Mouse (Mus musculus): ENCODE results near the gene Cfap100. TPM values are rescaled to one million over a fixed set of nuclear protein-coding genes. Genes with fewer than 3 reads are reported as not detected.

Cfap100 gene
- polyA plus RNA-seq (2015; fragmentation: Nextera tagmentation; extraction: Ambion mirVana), result 3.1 TPM in 2 replicates

DNA sequence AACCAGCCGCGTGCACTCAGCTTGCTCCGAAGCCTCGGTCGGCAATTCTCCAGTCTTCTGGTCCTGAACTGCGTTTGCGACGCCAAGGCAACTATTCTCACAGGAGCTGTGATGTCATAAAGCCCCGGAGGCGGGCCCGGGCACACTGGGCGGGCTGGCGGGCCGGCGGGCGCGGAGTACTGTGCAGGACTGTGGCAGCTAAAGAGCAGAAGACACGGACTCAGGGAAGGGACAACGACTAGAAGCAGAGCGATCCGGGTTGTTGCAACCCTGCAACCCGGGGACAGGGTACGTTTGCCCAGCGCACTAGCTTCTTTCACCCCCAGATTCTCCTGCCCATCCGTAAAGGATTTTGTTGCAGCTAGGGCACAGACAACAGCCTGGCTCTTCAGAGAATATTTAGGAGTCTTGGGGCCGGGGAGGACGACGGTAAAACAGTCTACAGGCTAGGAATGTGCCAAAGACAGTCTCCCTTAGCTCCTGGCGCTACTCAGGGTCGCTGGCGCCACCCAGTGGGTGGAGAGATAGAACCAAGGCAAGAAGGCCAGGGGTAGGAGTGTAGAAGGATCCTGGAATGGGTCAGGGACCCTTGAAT lies at the start of gene Cfap100:
Gene Cfap100 (minus strand): TSS at position 418 of the 595 bp plus-strand sequence.
- H3K4me3 ChIP-seq, result peak within 1 kb of the TSS; percentile 47
- peak within 1 kb of the TSS; percentile 69 for H3K9ac ChIP-seq
- H3K27ac ChIP-seq, result peak within 1 kb of the TSS; percentile 70
- peaks cover 14% of the 10 kb centered on the region for H3K27me3 ChIP-seq
- H3K4me1 ChIP-seq, result peaks cover 13% of the 10 kb centered on the region
- WGBS, result 1% methylated on average over 31 of the region's 31 CpGs
- no peaks in the 10 kb centered on the region for H3K36me3 ChIP-seq (ENCODE audit: poor library complexity, severe bottlenecking)
- peak within 1 kb of the TSS; percentile 78 for H3K4me2 ChIP-seq
- ATAC-seq, result peak; percentile 92
- H3K9me3 ChIP-seq (replicated peaks), result no peaks in the 10 kb centered on the region

DNA sequence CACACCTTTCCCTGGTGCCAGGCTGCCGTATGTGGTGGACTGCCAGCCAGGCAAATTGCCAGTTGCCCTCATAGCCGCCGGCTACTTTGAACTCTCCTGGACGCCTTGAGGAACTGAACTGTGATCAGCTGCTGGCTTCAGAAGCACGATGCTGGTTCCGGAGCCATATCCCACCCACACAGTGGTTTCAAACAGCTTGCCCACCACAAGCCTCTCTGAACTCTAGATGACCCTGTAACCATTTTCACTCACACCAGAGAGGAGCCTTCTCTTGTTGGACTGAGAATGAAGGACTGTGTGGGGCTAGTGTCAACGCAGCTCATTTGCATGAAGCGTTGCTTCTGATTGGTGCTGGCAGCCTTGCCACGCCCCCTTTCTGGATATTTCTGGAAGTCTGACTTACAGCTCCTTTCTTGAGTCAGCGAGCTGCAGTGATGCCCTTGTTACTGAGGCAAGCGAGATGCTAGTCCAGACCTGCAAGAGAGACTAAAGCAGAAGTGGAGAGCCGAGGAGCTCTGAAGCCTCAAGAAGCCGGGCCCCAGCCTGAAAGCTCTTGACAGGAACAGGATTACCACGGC lies 48.4 kb upstream of the Cfap100 start:
- WGBS, result 71% methylated on average over 14 of the region's 14 CpGs
- no peaks in the 10 kb centered on the region for H3K4me1 ChIP-seq
- no peaks in the 10 kb centered on the region for H3K27me3 ChIP-seq
- H3K27ac ChIP-seq, result no peak overlapping the region
- ATAC-seq, result no peak
- H3K4me2 ChIP-seq, result no peak overlapping the region
- H3K9me3 ChIP-seq (replicated peaks), result no peaks in the 10 kb centered on the region
- no peak overlapping the region for H3K4me3 ChIP-seq
- H3K9ac ChIP-seq, result no peak overlapping the region
- H3K36me3 ChIP-seq (ENCODE audit: poor library complexity, severe bottlenecking), result no peaks in the 10 kb centered on the region

DNA sequence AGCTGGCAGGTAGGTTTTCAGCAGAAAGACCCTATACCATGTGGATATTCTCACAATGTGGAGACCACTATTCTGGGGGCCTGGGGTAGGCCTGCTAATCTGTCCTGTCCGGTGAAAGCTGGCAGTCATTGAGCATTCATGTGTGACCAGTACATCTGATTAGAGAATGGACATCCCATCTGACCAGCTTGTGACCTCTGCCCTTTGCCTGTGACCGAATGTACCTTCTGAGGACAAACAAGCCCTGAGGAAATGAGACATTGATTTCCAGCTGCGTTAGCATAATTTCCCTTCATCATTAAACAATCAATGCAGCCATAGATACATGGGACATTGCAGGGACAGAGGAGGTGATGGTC lies 47.2 kb upstream of the Cfap100 start:
- Histone ChIP-seq H3K4me2 (no peak overlapping the region), H3K36me3 (ENCODE audit: poor library complexity, severe bottlenecking) (no peaks in the 10 kb centered on the region), H3K9ac (no peak overlapping the region), H3K27me3 (no peaks in the 10 kb centered on the region), H3K9me3 (replicated peaks) (no peaks in the 10 kb centered on the region), H3K4me1 (peaks cover 5% of the 10 kb centered on the region; the same call in 1 of the 2 replicates), H3K27ac (no peak overlapping the region), H3K4me3 (no peak overlapping the region)
- ATAC-seq, result no peak
- WGBS, result 77% methylated on average over 3 of the region's 3 CpGs

DNA sequence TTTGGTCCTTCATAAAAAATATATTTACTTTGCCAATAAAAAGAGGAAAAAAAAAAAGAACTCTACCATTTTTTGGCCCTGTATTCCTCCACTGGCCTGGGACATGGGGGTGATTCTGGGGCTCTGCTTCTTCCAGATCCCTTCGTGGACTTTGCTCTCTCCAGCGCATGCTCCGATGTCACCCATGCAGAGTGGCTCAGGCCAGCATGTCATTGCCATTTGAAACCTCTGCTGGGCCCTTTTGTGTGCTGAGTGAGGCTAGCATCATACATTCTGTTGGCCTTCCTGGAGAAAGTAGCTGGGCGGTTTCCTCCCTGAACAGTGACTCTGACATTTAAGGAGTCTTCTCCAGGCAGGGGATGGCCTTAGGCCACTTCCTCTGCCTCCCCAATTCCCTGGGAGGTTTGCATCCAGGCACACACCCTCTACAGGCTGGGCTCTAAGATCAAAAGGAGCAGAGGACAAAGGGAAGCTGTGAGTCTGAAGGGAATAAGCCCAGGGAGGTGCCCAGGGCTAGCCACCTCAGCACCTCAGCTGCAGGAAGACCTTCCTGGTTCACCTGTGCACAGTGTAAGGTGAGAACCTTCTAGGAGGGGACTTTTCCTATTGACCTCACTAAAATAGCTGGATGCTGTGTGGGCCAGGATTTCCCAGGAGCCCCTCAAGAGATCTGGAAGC lies 46.7 kb upstream of the Cfap100 start:
- Histone ChIP-seq H3K4me3 (no peak overlapping the region), H3K4me2 (no peak overlapping the region), H3K27me3 (no peaks in the 10 kb centered on the region), H3K27ac (no peak overlapping the region), H3K9me3 (replicated peaks) (no peaks in the 10 kb centered on the region), H3K4me1 (peaks cover 6% of the 10 kb centered on the region; the same call in 1 of the 2 replicates), H3K36me3 (ENCODE audit: poor library complexity, severe bottlenecking) (no peaks in the 10 kb centered on the region), H3K9ac (no peak overlapping the region)
- 82% methylated on average over 4 of the region's 4 CpGs for WGBS
- no peak for ATAC-seq

DNA sequence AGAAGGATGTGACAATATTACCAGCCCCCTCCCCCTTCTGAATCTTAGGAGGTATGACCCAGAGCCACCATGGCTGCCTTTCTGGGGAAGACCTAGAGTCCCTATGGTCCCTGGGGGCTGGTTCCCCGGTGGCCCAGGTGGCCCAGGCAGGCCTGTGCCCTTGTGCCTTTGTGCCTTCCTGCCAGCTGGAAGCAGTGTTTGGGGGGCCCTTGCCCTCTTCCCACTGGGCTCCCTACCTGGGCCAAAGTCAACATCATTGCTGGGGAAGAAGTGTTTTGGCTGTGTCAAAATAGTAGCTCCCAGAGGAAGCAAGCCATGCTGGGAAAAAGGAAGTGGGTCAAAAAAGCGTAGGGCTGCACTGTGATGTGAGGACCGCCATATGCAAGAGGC lies 45.8 kb upstream of the Cfap100 start:
- H3K4me1 ChIP-seq, result peaks cover 6% of the 10 kb centered on the region; the same call in 1 of the 2 replicates
- no peak overlapping the region for H3K9ac ChIP-seq
- H3K4me3 ChIP-seq, result no peak overlapping the region
- H3K27ac ChIP-seq, result no peak overlapping the region
- H3K36me3 ChIP-seq (ENCODE audit: poor library complexity, severe bottlenecking), result no peaks in the 10 kb centered on the region
- no peak overlapping the region for H3K4me2 ChIP-seq
- no peaks in the 10 kb centered on the region for H3K9me3 ChIP-seq (replicated peaks)
- no peak for ATAC-seq
- WGBS, result 89% methylated on average over 3 of the region's 3 CpGs
- no peaks in the 10 kb centered on the region for H3K27me3 ChIP-seq

DNA sequence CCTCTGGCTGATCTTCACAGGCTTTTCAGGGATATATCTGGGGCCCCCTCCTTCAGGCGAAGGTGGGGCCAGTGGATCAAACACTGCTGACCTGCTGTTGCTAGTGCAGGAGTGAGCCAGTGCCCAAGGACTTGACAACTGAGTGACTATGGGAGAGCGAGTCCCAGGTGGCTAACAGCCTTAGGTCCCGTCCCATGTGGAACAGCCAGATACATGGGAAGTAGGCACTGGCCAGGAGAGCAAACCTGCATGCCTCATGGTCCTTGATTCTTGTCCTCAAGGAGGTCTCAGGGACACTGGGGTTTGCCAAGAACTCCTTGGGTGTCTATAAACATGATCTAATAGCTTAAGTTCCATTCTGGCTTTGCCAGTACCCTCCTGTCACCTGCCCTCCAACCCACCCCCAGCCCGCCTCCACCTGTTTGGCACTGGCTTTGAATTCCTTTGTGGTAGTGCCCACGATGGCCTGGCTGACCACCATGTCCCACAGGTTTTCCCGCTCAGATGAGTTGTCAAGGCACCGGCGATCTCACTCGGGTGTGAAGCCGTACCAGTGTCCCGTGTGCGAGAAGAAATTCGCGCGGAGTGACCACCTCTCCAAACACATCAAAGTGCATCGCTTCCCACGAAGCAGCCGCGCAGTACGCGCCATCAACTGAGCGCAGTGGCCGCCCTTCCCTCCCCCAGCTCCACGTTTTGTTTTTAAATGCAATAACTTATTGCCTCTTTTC lies 45.2 kb upstream of the Cfap100 start:
- WGBS, result 95% methylated on average over 24 of the region's 24 CpGs

DNA sequence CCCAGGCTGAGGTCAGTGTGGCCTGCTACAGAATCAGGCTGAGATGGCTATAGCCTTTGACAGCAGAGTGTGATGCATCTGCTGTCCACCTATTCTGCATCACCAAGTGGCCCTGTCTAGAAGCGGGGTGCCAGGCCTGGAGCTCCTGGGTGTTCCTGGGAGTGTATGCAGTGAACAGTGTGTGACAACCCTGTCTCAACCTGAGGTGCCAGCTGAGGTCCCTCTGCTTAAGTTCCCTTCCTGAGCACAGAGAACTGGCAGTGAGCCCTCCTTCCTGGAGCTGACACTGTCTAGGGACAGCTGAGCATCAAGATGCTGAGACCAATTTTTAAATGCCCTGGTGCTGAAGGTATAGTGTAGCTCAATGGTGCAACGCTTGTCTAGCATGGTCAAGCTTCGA lies 44.1 kb upstream of the Cfap100 start:
- Histone ChIP-seq H3K4me3 (no peak overlapping the region), H3K9ac (no peak overlapping the region), H3K27ac (no peak overlapping the region), H3K27me3 (no peaks in the 10 kb centered on the region), H3K4me2 (no peak overlapping the region), H3K36me3 (ENCODE audit: poor library complexity, severe bottlenecking) (no peaks in the 10 kb centered on the region), H3K9me3 (replicated peaks) (no peaks in the 10 kb centered on the region), H3K4me1 (peaks cover 6% of the 10 kb centered on the region; the same call in 1 of the 2 replicates)
- no peak for ATAC-seq
- 95% methylated on average over 3 of the region's 3 CpGs for WGBS

More for the DNA sequence above, 45.2 kb upstream of the Cfap100 start:
- Histone ChIP-seq H3K36me3 (ENCODE audit: poor library complexity, severe bottlenecking) (no peaks in the 10 kb centered on the region), H3K4me3 (no peak overlapping the region), H3K27ac (no peak overlapping the region), H3K9me3 (replicated peaks) (no peaks in the 10 kb centered on the region), H3K4me2 (no peak overlapping the region), H3K4me1 (peaks cover 6% of the 10 kb centered on the region; the same call in 1 of the 2 replicates), H3K9ac (no peak overlapping the region), H3K27me3 (no peaks in the 10 kb centered on the region)
- ATAC-seq, result no peak

DNA sequence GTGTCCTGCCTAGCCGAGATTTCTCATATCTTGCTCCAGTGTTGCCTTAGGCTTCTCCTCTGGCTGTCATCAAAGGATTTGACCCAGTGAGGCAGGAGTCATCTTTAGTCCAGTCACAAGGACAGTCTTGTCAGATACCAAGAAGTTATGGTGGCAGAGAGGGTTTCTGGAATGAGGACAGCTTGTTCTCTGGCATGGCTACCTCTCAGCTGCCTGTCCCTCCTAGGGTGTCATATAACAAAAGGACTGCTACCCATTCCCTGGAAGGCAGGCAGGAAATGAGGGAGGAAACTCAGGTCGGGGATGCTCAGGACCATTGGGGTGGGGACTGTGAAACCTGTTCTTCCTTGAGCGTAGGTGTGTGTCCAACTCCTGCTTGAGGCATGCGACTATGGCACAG lies 43.5 kb upstream of the Cfap100 start:
- Histone ChIP-seq H3K9me3 (replicated peaks) (no peaks in the 10 kb centered on the region), H3K36me3 (ENCODE audit: poor library complexity, severe bottlenecking) (peaks cover 3% of the 10 kb centered on the region; the same call in 1 of the 2 replicates), H3K4me2 (no peak overlapping the region), H3K4me3 (no peak overlapping the region), H3K27me3 (no peaks in the 10 kb centered on the region), H3K27ac (no peak overlapping the region), H3K9ac (no peak overlapping the region), H3K4me1 (peaks cover 6% of the 10 kb centered on the region; the same call in 1 of the 2 replicates)
- ATAC-seq, result no peak
- 84% methylated on average over 4 of the region's 4 CpGs for WGBS

DNA sequence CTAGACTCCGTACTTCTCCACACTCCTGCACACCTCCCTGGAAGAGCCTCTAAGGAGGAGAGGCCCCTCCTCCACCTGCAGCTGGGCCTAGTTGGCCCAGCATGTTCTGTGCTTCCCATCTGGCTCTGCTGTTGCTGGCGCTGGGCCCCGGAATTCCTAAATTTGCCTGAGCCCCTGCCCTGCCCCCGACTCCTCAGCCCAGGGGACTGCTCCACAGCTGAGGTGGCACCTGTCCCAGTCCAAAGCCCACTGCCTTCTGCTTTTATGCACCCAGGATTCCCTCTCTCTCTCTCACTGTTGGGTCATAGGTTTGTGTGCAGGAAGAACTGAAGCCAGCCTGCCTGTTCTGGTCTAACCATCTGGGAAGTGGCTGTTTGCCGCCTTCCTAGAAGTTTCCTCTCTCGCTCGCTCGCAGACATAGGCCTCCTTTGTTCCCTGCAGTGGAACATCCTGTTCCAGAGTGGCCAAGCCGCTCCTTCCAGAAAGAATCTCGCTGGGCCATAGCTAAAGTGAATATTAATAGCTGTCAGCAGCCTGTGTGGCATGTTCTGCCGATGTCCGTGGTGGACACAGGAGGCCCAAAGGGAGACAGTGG lies 42.4 kb upstream of the Cfap100 start:
- Histone ChIP-seq H3K4me3 (no peak overlapping the region), H3K4me1 (peaks cover 6% of the 10 kb centered on the region; the same call in 1 of the 2 replicates), H3K27me3 (no peaks in the 10 kb centered on the region), H3K9ac (no peak overlapping the region), H3K4me2 (no peak overlapping the region), H3K36me3 (ENCODE audit: poor library complexity, severe bottlenecking) (peaks cover 5% of the 10 kb centered on the region; the same call in 1 of the 2 replicates), H3K27ac (0 out of 2 replicates have a peak overlapping the region, but pooled peaks have one; percentile 2), H3K9me3 (replicated peaks) (no peaks in the 10 kb centered on the region)
- no peak for ATAC-seq
- WGBS, result 67% methylated on average over 12 of the region's 12 CpGs

DNA sequence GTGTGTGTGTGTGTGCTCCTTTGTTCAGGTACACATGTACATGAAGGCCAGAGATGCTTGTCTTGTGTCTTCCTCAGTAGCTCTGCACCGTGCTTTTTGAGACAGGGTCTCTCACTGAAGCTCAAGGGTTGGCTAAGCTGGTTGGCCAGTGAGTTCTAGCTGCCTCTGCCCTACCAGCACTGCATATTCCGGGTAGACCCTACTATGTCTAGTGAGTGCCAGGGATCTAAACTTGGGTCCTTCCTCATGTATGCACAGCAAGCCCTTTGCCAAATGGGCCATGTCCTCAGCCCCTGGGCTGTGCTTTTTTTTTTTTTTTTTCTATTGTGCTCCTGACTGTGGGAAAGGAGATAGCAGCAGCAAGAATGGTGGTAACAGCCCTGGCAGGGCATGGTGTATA lies 41.7 kb upstream of the Cfap100 start:
- H3K4me3 ChIP-seq, result no peak overlapping the region
- peaks cover 5% of the 10 kb centered on the region; the same call in 1 of the 2 replicates for H3K36me3 ChIP-seq (ENCODE audit: poor library complexity, severe bottlenecking)
- peaks cover 6% of the 10 kb centered on the region; the same call in 1 of the 2 replicates for H3K4me1 ChIP-seq
- no peak for ATAC-seq
- 76% methylated on average over 2 of the region's 2 CpGs for WGBS
- no peaks in the 10 kb centered on the region for H3K27me3 ChIP-seq
- H3K9me3 ChIP-seq (replicated peaks), result no peaks in the 10 kb centered on the region
- no peak overlapping the region for H3K4me2 ChIP-seq
- H3K27ac ChIP-seq, result no peak overlapping the region
- no peak overlapping the region for H3K9ac ChIP-seq

DNA sequence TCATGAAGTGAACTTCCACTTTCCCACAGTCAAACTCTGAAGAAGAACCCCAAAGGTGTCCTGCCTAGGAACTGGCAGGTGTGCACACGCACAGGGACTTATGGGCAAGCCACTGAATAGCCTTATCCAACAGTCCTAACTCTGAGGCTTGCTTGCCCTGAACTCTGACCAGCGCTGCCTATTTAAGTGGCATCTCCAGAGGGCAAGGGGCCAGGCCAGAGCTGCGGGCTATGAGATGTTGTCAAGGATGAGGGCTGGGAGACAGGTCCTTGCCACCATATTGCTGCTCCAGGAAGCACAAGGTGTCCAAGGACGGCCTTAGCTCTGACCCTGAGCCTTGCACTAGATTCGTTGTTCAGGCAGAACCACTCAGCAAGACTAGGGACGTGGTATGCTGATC lies 40.4 kb upstream of the Cfap100 start:
- 92% methylated on average over 6 of the region's 6 CpGs for WGBS
- Histone ChIP-seq H3K27ac (no peak overlapping the region), H3K36me3 (ENCODE audit: poor library complexity, severe bottlenecking) (peaks cover 5% of the 10 kb centered on the region; the same call in 1 of the 2 replicates), H3K27me3 (peaks cover 5% of the 10 kb centered on the region; the same call in 1 of the 2 replicates), H3K4me3 (no peak overlapping the region), H3K9me3 (replicated peaks) (no peaks in the 10 kb centered on the region), H3K4me1 (peaks cover 11% of the 10 kb centered on the region), H3K9ac (no peak overlapping the region), H3K4me2 (no peak overlapping the region)
- no peak for ATAC-seq

All from forebrain, embryonic 13.5 days (tissue).